Mouse (Mus musculus) NIH3T3 (cell line): ENCODE data around the gene Gm11492.

Experiments
- DNase-seq: peaks from one replicate; pipeline ENCODE4 v3.0.0-alpha.2; 2012; ENCODE audit warnings: low read depth

Gene Gm11492

GRCm38 (mm10) chr11:87566501-87566900 is at the start of gene Gm11492:
TSS of gene Gm11492 (plus strand) at chr11:87566653.
- no peak for DNase-seq

GRCm38 (mm10) chr11:87519260-87519659 is 47.2 kb upstream of the Gm11492 start:
- peak; percentile 76 for DNase-seq

GRCm38 (mm10) chr11:87523466-87523865 is 43.0 kb upstream of the Gm11492 start:
- DNase-seq: no peak

GRCm38 (mm10) chr11:87523967-87524366 is 42.5 kb upstream of the Gm11492 start:
- no peak for DNase-seq

GRCm38 (mm10) chr11:87524780-87525179 is 41.7 kb upstream of the Gm11492 start:
- no peak for DNase-seq

- no peak for DNase-seq
Observed at GRCm38 (mm10) chr11:87527364-87527763, 39.1 kb upstream of the Gm11492 start.

- peak; percentile 15 for DNase-seq
Observed at GRCm38 (mm10) chr11:87527990-87528389, 38.5 kb upstream of the Gm11492 start.

- peak; percentile 33 for DNase-seq
Observed at GRCm38 (mm10) chr11:87531695-87532094, 34.8 kb upstream of the Gm11492 start.

GRCm38 (mm10) chr11:87542285-87542684 is 24.2 kb upstream of the Gm11492 start:
- no peak for DNase-seq

GRCm38 (mm10) chr11:87542906-87543305 is 23.5 kb upstream of the Gm11492 start:
- no peak for DNase-seq

- no peak for DNase-seq
Observed at GRCm38 (mm10) chr11:87553342-87553741, 13.1 kb upstream of the Gm11492 start.

GRCm38 (mm10) chr11:87554386-87554785 is 12.1 kb upstream of the Gm11492 start:
- DNase-seq: peak; percentile 47

GRCm38 (mm10) chr11:87555106-87555703 is 11.2 kb upstream of the Gm11492 start:
- DNase-seq: peak; percentile 42

GRCm38 (mm10) chr11:87561208-87561607 is 5.2 kb upstream of the Gm11492 start:
- no peak for DNase-seq

GRCm38 (mm10) chr11:87568255-87568953 is 2.0 kb downstream of the Gm11492 start, which contains the start of gene Sept4:
TSS of gene Sept4 (plus strand) at chr11:87568903.
- DNase-seq: no peak

GRCm38 (mm10) chr11:87570743-87571142 is 4.3 kb downstream of the Gm11492 start:
- no peak for DNase-seq

GRCm38 (mm10) chr11:87571361-87571950 is 5.0 kb downstream of the Gm11492 start:
- peak; percentile 53 for DNase-seq

- no peak for DNase-seq
Observed at GRCm38 (mm10) chr11:87573751-87574150, 7.3 kb downstream of the Gm11492 start.

- DNase-seq: peak; percentile 50
Observed at GRCm38 (mm10) chr11:87574520-87575180, 8.2 kb downstream of the Gm11492 start.

- DNase-seq: no peak
Observed at GRCm38 (mm10) chr11:87577601-87578248, 11.3 kb downstream of the Gm11492 start.

GRCm38 (mm10) chr11:87578249-87578962 is 12.0 kb downstream of the Gm11492 start:
- no peak for DNase-seq
